Comparison of ENCODE assay signal across 13 mouse cellular contexts in the genomic region with DNA sequence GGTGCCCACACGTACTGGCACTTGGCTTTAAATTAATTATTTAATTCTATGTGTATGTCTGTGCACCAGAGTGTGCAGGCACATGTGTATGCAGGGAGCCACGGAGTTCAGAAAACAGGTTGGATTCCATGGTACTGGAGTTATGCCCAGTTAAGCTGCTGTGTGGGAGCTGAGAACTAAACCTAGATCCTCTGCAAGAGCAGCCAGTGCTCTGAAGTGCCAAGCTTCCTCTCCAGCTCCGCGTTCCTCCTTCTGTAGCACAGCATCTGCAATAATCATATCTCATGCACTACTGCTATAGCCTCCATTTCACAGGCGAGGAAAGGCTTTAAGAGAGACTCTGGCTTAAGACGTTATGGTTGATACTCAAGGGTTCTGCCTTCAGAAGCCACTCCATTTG. TPM values are rescaled to one million over a fixed set of nuclear protein-coding genes. Genes with fewer than 3 reads are reported as not detected.
"Had no signal": no experiment of that assay in that cellular context is flagged by ENCODE, and none has a peak within 500 bp of the region (broad histone marks: within the 10 kb centered on the region; RNA-seq: fewer than 3 reads in every experiment).

No protein-coding gene starts in this region.

- DNase-seq: retina, postnatal 1 day; right cerebral cortex, adult 18-20 months; right cerebral cortex, postnatal 14 days; right cerebral cortex, postnatal 25 days; right cerebral cortex, postnatal 4 days; spleen, adult 18-20 months; thymus, adult 18-20 months; thymus, adult 2 months; thymus, postnatal 14 days; thymus, postnatal 25 days; thymus, postnatal 36 days; thymus, postnatal 4 days had no signal

RNA-seq across cellular contexts. Expression of a gene that starts 22.3 kb away (rescaled TPM):
- total RNA-seq: neutrophil, adult 5-6 weeks had no signal
